Comparison of ENCODE assay signal across 15 mouse cellular contexts in genomic region chr7:122930494-122930893, GRCm38 (mm10). TPM values are rescaled to one million over a fixed set of nuclear protein-coding genes. Genes with fewer than 3 reads are reported as not detected.
DNase-seq lines count a peak whose midpoint lies in the region; ATAC-seq lines count a peak whose summit lies in the region.
"Had no signal": no experiment of that assay in that cellular context is flagged by ENCODE, and none has a peak within 500 bp of the region (broad histone marks: within the 10 kb centered on the region; RNA-seq: fewer than 3 reads in every experiment).

No protein-coding gene starts in this region.

- H3K4me1 ChIP-seq in heart, embryonic 12.5 days (replicated peaks), result peaks cover 15% of the 10 kb centered on the region
- H3K4me1 ChIP-seq: embryonic facial prominence, embryonic 12.5 days; forebrain, embryonic 10.5 days; lung, embryonic 15.5 days; midbrain, embryonic 13.5 days had no signal

- peak; percentile 7 for DNase-seq in adrenal gland, postnatal 10 days
- DNase-seq in adrenal gland, postnatal 4 days (ENCODE audit: low spot score in 2 of 2), result no peak
- DNase-seq in heart, adult 18-20 months, result peak; percentile 42 to 51
- peak; percentile 20 for DNase-seq in retina, postnatal 1 day
- DNase-seq in retina, embryonic 14.5 days (ENCODE audit: low spot score), result no peak
- peak; percentile 27 for DNase-seq in lung, postnatal 36 days
- no peak for DNase-seq in adrenal gland, adult 8-10 months
- DNase-seq: cerebellum, postnatal 10 days; kidney, adult 18-20 months had no signal

- no peak for ATAC-seq in heart, embryonic 12.5 days (ENCODE audit: insufficient number of reproducible peaks, low FRiP score)
- ATAC-seq: midbrain, embryonic 13.5 days had no signal

- H3K4me2 ChIP-seq in heart, embryonic 12.5 days, result no peak overlapping the region
- H3K4me2 ChIP-seq: embryonic facial prominence, embryonic 12.5 days; hindbrain, embryonic 14.5 days; lung, embryonic 15.5 days; midbrain, embryonic 13.5 days had no signal

- 0 out of 2 replicates have a peak, but pooled peaks cover 3% of the 10 kb centered on the region for H3K9me3 ChIP-seq in heart, embryonic 12.5 days (replicated peaks)
- H3K9me3 ChIP-seq: embryonic facial prominence, embryonic 12.5 days; forebrain, embryonic 10.5 days; lung, embryonic 15.5 days; midbrain, embryonic 13.5 days had no signal

- no peaks in the 10 kb centered on the region for H3K36me3 ChIP-seq in heart, embryonic 12.5 days
- H3K36me3 ChIP-seq: embryonic facial prominence, embryonic 12.5 days; forebrain, embryonic 10.5 days; lung, embryonic 15.5 days; midbrain, embryonic 13.5 days had no signal

- H3K4me3 ChIP-seq in heart, embryonic 12.5 days, result no peak overlapping the region
- H3K4me3 ChIP-seq: embryonic facial prominence, embryonic 12.5 days; forebrain, embryonic 10.5 days; lung, embryonic 15.5 days; midbrain, embryonic 13.5 days had no signal

- 14% methylated on average over 3 of the region's 3 CpGs for WGBS in heart, embryonic 12.5 days

- no peak overlapping the region for H3K27ac ChIP-seq in heart, embryonic 12.5 days (ENCODE audit: poor library complexity, severe bottlenecking)
- H3K27ac ChIP-seq: embryonic facial prominence, embryonic 12.5 days; forebrain, embryonic 10.5 days; hindbrain, embryonic 14.5 days; lung, embryonic 15.5 days; midbrain, embryonic 13.5 days had no signal

- no peak overlapping the region for H3K9ac ChIP-seq in heart, embryonic 12.5 days
- H3K9ac ChIP-seq: embryonic facial prominence, embryonic 12.5 days; hindbrain, embryonic 14.5 days; lung, embryonic 15.5 days; midbrain, embryonic 13.5 days had no signal

- no peaks in the 10 kb centered on the region for H3K27me3 ChIP-seq in heart, embryonic 12.5 days (replicated peaks)
- H3K27me3 ChIP-seq: embryonic facial prominence, embryonic 12.5 days; lung, embryonic 15.5 days; midbrain, embryonic 13.5 days had no signal

RNA-seq across cellular contexts. Expression of gene Rbbp6, which starts 35.0 kb away (rescaled TPM):
- total RNA-seq in adrenal gland, postnatal 10 days (2021), result 10 to 100 TPM; 49.0 to 64.5 TPM
- 10 to 100 TPM; 79.1 to 86.2 TPM for total RNA-seq in adrenal gland, postnatal 4 days (2021)
- 10 to 100 TPM; 26.6 to 34.3 TPM for total RNA-seq in heart, adult 18-20 months (2021)
- polyA plus RNA-seq in heart, embryonic 12.5 days (2016; fragmentation: Nextera tagmentation; extraction: Ambion mirVana), result 23.5 and 24.3 TPM in 2 replicates
- 10 to 100 TPM; 51.6 to 74.1 (median 63.1) TPM for total RNA-seq in adrenal gland, adult 8-10 months (2022)

Comparison
In these comparisons a context has a peak if more than half of its experiments do, and no peak if none do; other contexts are left out.
1. DNase-seq: peak in adrenal gland, postnatal 10 days (single experiment), heart, adult 18-20 months (2 of 2), retina, postnatal 1 day (single experiment) and lung, postnatal 36 days (single experiment); none in adrenal gland, postnatal 4 days (0 of 2), retina, embryonic 14.5 days (single experiment) and adrenal gland, adult 8-10 months (single experiment).